Mouse (Mus musculus) heart, postnatal 0 days (tissue): ENCODE results near the gene Cldn11.

Experiments used
- CTCF ChIP-seq: IDR thresholded peaks from 2 replicates; pipeline ENCODE4 v1.5.1; 2016; ENCODE audit warnings: antibody characterized with exemption, control low read depth, low read depth
- EP300 ChIP-seq: IDR thresholded peaks from 2 replicates; pipeline ENCODE4 v1.6.1; 2016; ENCODE audit warnings: antibody characterized with exemption, low read depth

- no peak for TF ChIP-seq CTCF
- TF ChIP-seq EP300, result no peak
Observed at GRCm38 (mm10) chr3:31107674-31108073, 42.0 kb upstream of the Cldn11 start.
